Mouse (Mus musculus): ENCODE results near the gene Adh6b. TPM values are rescaled to one million over a fixed set of nuclear protein-coding genes. Genes with fewer than 3 reads are reported as not detected.

Gene Adh6b
- total RNA-seq (2023) = not detected

GRCm38 (mm10) chr3:138341471-138341870 is at the start of gene Adh6b:
Adh6b (plus strand) TSS chr3:138341775.

GRCm38 (mm10) chr3:138312965-138313364 is 28.6 kb upstream of the Adh6b start, which contains the start of gene Adh6a:
Adh6a (plus strand) TSS chr3:138313286.

Other genes starting within 250 kb of the Adh6b start
- 1 to 10 TPM; 2.5 to 4.3 TPM for gene Trmt10a, start 198.3 kb upstream of the Adh6b start, total RNA-seq (2023)
- gene Mttp, start 196.8 kb upstream of the Adh6b start, total RNA-seq (2023) = 1 to 10 TPM in 1 of 2 experiments, under 1 TPM in 1; 0.85 to 1.1 TPM
- gene 4930579F01Rik, start 147.9 kb upstream of the Adh6b start, total RNA-seq (2023) = not detected
- gene Adh7, start 124.0 kb upstream of the Adh6b start, total RNA-seq (2023) = not detected
- not detected for gene Adh1, start 80.8 kb upstream of the Adh6b start, total RNA-seq (2023)
- not detected for gene Adh6a, start 28.5 kb upstream of the Adh6b start, total RNA-seq (2023)
- gene Adh4, start 73.7 kb downstream of the Adh6b start, total RNA-seq (2023) = not detected
- gene Adh5, start 101.3 kb downstream of the Adh6b start, total RNA-seq (2023) = 10 to 100 TPM; 43.9 to 47.6 TPM
- 10 to 100 TPM; 22.7 to 25.2 TPM for gene Metap1, start 147.7 kb downstream of the Adh6b start, total RNA-seq (2023)
- gene Eif4e, start 184.4 kb downstream of the Adh6b start, total RNA-seq (2023) = 10 to 100 TPM; 57.7 to 61.9 TPM